Mouse (Mus musculus): Measurements from ENCODE around the gene Clptm1.
"Not testable (repeated sequence)": the region's sequence is repeated elsewhere in the genome, so short reads cannot be mapped to it uniquely, and the experiment has no call there.

The Clptm1 gene

DNA sequence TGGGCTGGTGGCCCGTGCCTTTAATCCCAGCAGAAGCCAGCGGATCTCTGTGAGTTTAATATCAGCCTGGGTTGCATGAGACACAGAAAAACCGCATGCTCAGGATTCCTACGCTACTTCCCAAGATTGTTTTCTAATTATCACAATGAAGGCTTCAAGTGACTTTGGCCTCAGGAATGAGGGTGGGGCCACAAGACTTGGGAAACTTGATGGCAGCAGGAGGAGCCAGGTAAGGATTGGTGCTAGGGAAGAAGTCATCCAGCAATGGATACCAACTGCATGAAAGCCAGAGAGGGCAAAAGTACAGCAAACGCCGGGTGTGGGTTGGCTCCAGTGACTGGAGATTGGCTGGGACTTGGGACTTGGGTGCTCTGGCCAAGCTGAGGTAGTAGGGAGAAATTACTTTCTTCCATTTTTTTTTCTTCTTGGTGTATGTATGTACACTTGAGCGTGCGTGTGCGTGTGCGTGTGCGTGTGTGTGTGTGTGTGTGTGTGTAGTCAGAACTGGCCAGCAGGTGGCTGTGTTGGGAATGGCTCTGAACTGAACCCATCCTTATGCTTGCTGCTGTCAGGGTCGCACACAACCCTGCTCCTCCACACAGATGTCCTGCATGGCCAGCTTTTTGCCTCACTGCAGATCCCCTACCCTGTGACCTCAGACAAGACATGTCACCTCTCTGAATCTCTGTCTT lies 55.0 kb downstream of the Clptm1 start:
- in situ Hi-C loops (cut with MseI, MboI), result no loop called here

GRCm38 (mm10) chr7:19607291-19607690 lies 57.5 kb downstream of the Clptm1 start:
- in situ Hi-C loops (cut with MseI, MboI), result no loop called here

DNA sequence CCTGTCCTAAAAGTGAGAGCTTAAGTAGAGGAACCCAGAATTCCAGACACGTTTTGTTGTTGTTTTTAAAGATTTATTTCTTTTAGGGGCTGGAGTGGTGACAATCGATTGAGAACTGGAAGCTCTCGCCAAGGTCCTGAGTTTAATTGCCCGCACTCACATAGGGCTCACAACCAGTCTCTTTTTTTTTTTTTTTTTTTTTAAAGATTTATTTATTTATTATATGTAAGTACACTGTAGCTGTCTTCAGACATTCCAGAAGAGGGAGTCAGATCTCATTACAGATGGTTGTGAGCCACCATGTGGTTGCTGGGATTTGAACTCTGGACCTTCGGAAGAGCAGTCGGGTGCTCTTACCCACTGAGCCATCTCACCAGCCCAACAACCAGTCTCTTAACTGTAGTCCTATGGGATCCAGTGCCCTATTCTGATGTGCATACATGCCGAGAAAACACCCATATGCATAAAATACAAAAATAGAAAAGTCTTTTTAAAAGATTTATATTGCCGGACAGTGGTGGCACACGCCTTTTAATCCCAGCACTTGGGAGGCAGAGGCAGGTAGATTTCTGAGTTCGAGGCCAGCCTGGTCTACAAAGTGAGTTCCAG lies 60.1 kb downstream of the Clptm1 start:
- in situ Hi-C loops (cut with MseI, MboI), result not testable (repeated sequence)

DNA sequence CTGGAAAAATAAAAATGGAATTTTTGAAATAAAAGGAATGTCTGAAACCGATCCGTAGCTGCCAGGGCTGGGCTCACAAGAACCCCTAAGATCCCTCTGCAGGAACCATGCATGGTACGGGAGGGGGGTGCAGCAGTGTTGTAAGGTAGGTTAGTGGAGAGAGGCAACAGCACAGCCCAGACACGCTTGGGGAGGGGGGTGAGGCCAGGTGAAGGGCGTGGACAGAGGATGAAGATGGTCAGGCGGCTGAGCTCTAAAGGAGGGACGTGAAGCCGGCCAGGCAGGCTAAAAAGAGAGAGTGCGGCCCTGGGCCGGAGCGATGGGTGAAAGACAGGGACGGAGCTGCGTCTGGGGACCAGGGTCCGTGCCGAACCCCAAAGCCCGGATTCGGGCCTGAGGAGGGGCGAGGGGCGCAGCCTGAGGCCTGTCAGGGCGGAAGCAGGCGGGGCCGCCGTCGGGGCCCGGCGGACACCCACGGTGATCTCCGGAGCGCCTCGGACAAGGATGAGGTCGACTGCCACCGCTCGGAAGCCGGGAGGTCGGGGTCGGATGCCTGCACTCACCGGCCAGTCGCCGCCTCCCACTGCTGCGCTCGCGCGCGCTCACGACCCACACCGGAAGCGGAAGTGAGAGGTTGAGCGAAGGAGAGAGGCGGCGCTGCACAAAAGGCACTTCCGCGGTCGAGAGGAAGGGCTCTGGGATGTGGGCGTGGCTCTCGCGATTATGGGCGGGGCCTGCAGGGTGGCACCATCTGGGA lies 60.8 kb downstream of the Clptm1 start, which contains the start of gene Clasrp:
Gene Clasrp (minus strand): TSS at position 638 of the 757 bp plus-strand sequence.
- in situ Hi-C loops (cut with MseI, MboI), result no loop called here

GRCm38 (mm10) chr7:19603055-19603454 lies 61.8 kb downstream of the Clptm1 start:
- in situ Hi-C loops (cut with MseI, MboI), result no loop called here

GRCm38 (mm10) chr7:19600562-19600961 lies 64.3 kb downstream of the Clptm1 start:
- in situ Hi-C loops (cut with MseI, MboI), result no loop called here

GRCm38 (mm10) chr7:19593061-19593730 lies 71.6 kb downstream of the Clptm1 start:
- in situ Hi-C loops (cut with MseI, MboI), result no loop called here

- in situ Hi-C loops (cut with MseI, MboI), result no loop called here
These were observed 74.9 kb downstream of the Clptm1 start for GRCm38 (mm10) chr7:19589917-19590316.

DNA sequence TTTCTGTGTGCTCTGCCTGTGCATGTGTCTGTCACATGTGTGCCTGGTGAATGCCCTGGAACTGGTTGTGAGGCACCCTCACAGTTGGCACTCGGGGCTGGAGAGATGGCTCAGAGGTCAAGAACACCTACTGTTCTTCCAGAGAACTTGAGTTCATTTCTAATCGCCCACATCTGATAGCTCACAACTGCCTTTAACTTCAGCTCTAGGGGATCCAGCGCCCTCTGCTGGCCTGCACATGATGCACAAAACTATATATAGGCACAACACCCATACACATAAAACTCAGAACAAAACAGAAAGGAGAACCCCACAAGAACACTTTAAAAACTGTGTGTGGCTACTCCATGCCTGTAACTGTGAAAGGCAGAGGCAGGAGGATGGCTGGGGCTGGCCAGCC lies 75.6 kb downstream of the Clptm1 start:
- in situ Hi-C loops (cut with MseI, MboI), result no loop called here

GRCm38 (mm10) chr7:19586269-19586668 lies 78.6 kb downstream of the Clptm1 start:
- in situ Hi-C loops (cut with MseI, MboI), result no loop called here

Data from mouse trophoblast stem cell (cell line).